In genomic region chr16:10438055-10438454, GRCm38 (mm10) we compare ENCODE assay signal across 22 mouse cellular contexts. TPM values are rescaled to one million over a fixed set of nuclear protein-coding genes. Genes with fewer than 3 reads are reported as not detected.
"Had no signal": no experiment of that assay in that cellular context is flagged by ENCODE, and none has a peak within 500 bp of the region (broad histone marks: within the 10 kb centered on the region; RNA-seq: fewer than 3 reads in every experiment).

No protein-coding gene starts in this region.

- H3K36me3 ChIP-seq: liver, embryonic 12.5 days; liver, embryonic 15.5 days; lung, embryonic 15.5 days had no signal

- H3K4me1 ChIP-seq: lung, embryonic 15.5 days; midbrain, embryonic 10.5 days had no signal

- H3K9me3 ChIP-seq: liver, embryonic 12.5 days; liver, embryonic 15.5 days; lung, embryonic 15.5 days; megakaryocyte, embryonic 14.5 days; midbrain, embryonic 10.5 days; midbrain, embryonic 13.5 days; neural tube, embryonic 13.5 days had no signal

- ATAC-seq: liver, embryonic 12.5 days; midbrain, embryonic 13.5 days; midbrain, embryonic 16.5 days had no signal

- H3K27me3 ChIP-seq: liver, embryonic 12.5 days; liver, embryonic 15.5 days; lung, embryonic 15.5 days; midbrain, embryonic 13.5 days; neural tube, embryonic 13.5 days had no signal

- DNase-seq: layer of hippocampus, postnatal 36 days; lung, adult 18-20 months; lung, postnatal 10 days; lung, postnatal 36 days; thymus, adult 2 months; thymus, postnatal 14 days; thymus, postnatal 4 days had no signal

- H3K4me3 ChIP-seq: left cerebral cortex, adult 2 months; liver, embryonic 12.5 days; liver, embryonic 15.5 days; lung, embryonic 15.5 days; megakaryocyte, embryonic 14.5 days; midbrain, embryonic 10.5 days; midbrain, embryonic 13.5 days; myocyte; neural tube, embryonic 13.5 days had no signal

- H3K4me2 ChIP-seq: liver, embryonic 12.5 days; liver, embryonic 15.5 days; lung, embryonic 15.5 days; midbrain, embryonic 13.5 days; neural tube, embryonic 13.5 days had no signal

- H3K27ac ChIP-seq: kidney, postnatal 0 days; left cerebral cortex, adult 2 months; liver, embryonic 12.5 days; liver, embryonic 15.5 days; lung, embryonic 15.5 days; midbrain, embryonic 10.5 days; midbrain, embryonic 13.5 days; neural tube, embryonic 13.5 days; stomach, postnatal 0 days had no signal

- H3K9ac ChIP-seq: liver, embryonic 12.5 days; liver, embryonic 15.5 days; lung, embryonic 15.5 days; midbrain, embryonic 13.5 days; neural tube, embryonic 13.5 days had no signal

RNA-seq across cellular contexts. Expression of gene Ciita, which starts 41.8 kb away (rescaled TPM):
- total RNA-seq: left cerebral cortex, postnatal 10 days had no signal

RNA-seq across cellular contexts. Expression of gene Tekt5, which starts 42.8 kb away (rescaled TPM):
- total RNA-seq: monocyte, adult 5-6 weeks had no signal
- polyA plus RNA-seq: limb, embryonic 11.5 days; midbrain, embryonic 10.5 days had no signal
